Mouse (Mus musculus) megakaryocyte, embryonic 14.5 days (primary cell): ENCODE measurements at regions not wholly inside any gene's neighbourhood (a gene's known extent, or its start where the extent isn't known, plus 50 kb on each side); places are given as distances from the start of the nearest gene placed in this dataset.

ENCODE experiments used
- FLI1 ChIP-seq: IDR thresholded peaks from 2 replicates; pipeline ENCODE4 v1.6.1; 2012; ENCODE audit warnings: low read length, inconsistent platforms, mixed read lengths
- GATA1 ChIP-seq: IDR thresholded peaks from 3 replicates; pipeline ENCODE4 v1.6.1; 2012; ENCODE audit warnings: mixed read lengths, low read length, inconsistent platforms, borderline replicate concordance

- TF ChIP-seq FLI1 (no peak), GATA1 (no peak)
These were observed 744.7 kb downstream of the Dhx35 start for GRCm38 (mm10) chr2:159539261-159539660.
